Mouse (Mus musculus) bone marrow macrophage, adult 2 months (primary cell): Measurements from ENCODE around the gene Syt12. TPM values are rescaled to one million over a fixed set of nuclear protein-coding genes. Genes with fewer than 3 reads are reported as not detected.

Experiments used
- H3K27ac ChIP-seq: 2 replicates; pipeline ENCODE4 v1.5.1; 2012; ENCODE audit warnings: low read depth, low read length; ENCODE audit not compliant: insufficient read depth
- H3K4me1 ChIP-seq: 2 replicates; pipeline ENCODE4 v1.6.1; 2012; ENCODE audit warnings: low read length; ENCODE audit not compliant: control insufficient read depth, insufficient read depth
- H3K4me3 ChIP-seq: 2 replicates; pipeline ENCODE4 v1.5.1; 2012; ENCODE audit warnings: mild to moderate bottlenecking, low read length, moderate library complexity; ENCODE audit not compliant: insufficient read depth
- CTCF ChIP-seq: IDR thresholded peaks from 2 replicates; pipeline ENCODE4 v1.5.1; 2012; ENCODE audit warnings: low read depth, mild to moderate bottlenecking, low read length, moderate library complexity
- POLR2A ChIP-seq: IDR thresholded peaks from 2 replicates; pipeline ENCODE4 v1.6.1; 2012; ENCODE audit warnings: mild to moderate bottlenecking, low read depth, low read length, borderline replicate concordance
- polyA plus RNA-seq: library from polyadenylated mRNA; stranded (reverse); fragments of >200 nt; gene quantifications from 2 replicates; pipeline ENCODE4 v1.2.4, GENCODE M21; 2012; ENCODE audit not compliant: missing spikeins, insufficient read depth, insufficient read length

Syt12 gene
- polyA plus RNA-seq, 1 experiment: not detected

- peaks cover 2% of the 10 kb centered on the region; the same call in 1 of the 2 replicates for H3K4me1 ChIP-seq
- no peak overlapping the region for H3K27ac ChIP-seq
- TF ChIP-seq CTCF (no peak), POLR2A (no peak)
- no peak overlapping the region for H3K4me3 ChIP-seq
Observed at GRCm38 (mm10) chr19:4507746-4508145, 30.5 kb upstream of the Syt12 start.

DNA sequence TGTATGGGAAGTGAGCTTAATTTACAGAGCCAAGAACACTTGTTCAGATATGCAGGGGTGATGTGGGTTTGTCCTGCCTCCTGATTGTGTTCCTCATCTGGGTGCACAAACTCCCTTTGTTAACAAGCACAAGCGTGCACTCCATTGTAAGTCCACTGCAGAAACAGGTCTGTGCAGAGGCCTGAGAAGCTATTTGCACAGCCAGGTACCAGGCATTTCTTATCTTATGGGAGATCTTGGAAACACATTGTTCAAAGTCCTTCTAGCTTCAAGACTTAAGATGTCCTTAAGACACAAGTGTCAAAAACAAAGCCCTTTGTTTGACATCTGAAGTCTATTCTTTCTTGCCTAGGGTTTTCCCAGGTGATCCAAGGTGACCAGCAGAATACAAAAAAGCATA lies 27.6 kb upstream of the Syt12 start:
- TF ChIP-seq CTCF (no peak), POLR2A (no peak)
- no peak overlapping the region for H3K4me3 ChIP-seq
- H3K27ac ChIP-seq: no peak overlapping the region
- H3K4me1 ChIP-seq: no peaks in the 10 kb centered on the region

DNA sequence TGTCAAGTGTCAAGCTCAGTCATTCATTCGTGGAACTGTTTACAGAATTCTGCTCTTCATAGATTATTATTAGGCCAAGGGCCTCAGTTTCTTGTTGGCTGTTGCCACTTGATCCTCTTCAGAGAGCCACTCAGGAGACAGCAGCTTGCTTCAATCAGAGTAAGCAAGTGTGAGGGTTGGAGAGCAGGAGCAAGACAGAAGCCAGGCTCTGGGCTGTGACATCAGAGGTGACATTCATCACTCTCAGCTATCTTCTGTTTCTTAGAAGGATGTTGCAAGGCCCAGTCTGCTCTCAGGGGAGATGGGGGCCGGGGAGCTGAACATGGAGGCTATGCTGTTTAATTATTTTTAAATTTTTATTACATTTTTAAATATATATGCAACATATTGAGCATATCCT lies 25.5 kb upstream of the Syt12 start:
- H3K4me1 ChIP-seq: no peaks in the 10 kb centered on the region
- no peak overlapping the region for H3K4me3 ChIP-seq
- TF ChIP-seq POLR2A (no peak), CTCF (no peak)
- no peak overlapping the region for H3K27ac ChIP-seq

GRCm38 (mm10) chr19:4498062-4498933 lies 21.1 kb upstream of the Syt12 start, which contains the start of gene 2010003K11Rik:
2010003K11Rik (minus strand) TSS chr19:4498583.
- Histone ChIP-seq H3K4me3 (no peak within 1 kb of the TSS), H3K27ac (no peak within 1 kb of the TSS), H3K4me1 (no peaks in the 10 kb centered on the region; the same call in 1 of the 2 replicates)
- no peak for TF ChIP-seq CTCF
- no peak for TF ChIP-seq POLR2A

- Histone ChIP-seq H3K27ac (no peak overlapping the region), H3K4me3 (no peak overlapping the region), H3K4me1 (no peaks in the 10 kb centered on the region; the same call in 1 of the 2 replicates)
- TF ChIP-seq CTCF (peak; percentile 87), POLR2A (no peak)
Observed at GRCm38 (mm10) chr19:4497263-4497973, 20.2 kb upstream of the Syt12 start.

GRCm38 (mm10) chr19:4496535-4497262 lies 19.5 kb upstream of the Syt12 start:
- no peak overlapping the region for H3K27ac ChIP-seq
- H3K4me3 ChIP-seq: no peak overlapping the region
- no peak for TF ChIP-seq CTCF
- TF ChIP-seq POLR2A: no peak

GRCm38 (mm10) chr19:4495814-4496213 lies 18.6 kb upstream of the Syt12 start:
- Histone ChIP-seq H3K4me3 (no peak overlapping the region), H3K27ac (no peak overlapping the region), H3K4me1 (no peaks in the 10 kb centered on the region; the same call in 1 of the 2 replicates)
- no peak for TF ChIP-seq POLR2A
- TF ChIP-seq CTCF: no peak

More at GRCm38 (mm10) chr19:4496535-4497262, 19.5 kb upstream of the Syt12 start:
- H3K4me1 ChIP-seq: no peaks in the 10 kb centered on the region; the same call in 1 of the 2 replicates

DNA sequence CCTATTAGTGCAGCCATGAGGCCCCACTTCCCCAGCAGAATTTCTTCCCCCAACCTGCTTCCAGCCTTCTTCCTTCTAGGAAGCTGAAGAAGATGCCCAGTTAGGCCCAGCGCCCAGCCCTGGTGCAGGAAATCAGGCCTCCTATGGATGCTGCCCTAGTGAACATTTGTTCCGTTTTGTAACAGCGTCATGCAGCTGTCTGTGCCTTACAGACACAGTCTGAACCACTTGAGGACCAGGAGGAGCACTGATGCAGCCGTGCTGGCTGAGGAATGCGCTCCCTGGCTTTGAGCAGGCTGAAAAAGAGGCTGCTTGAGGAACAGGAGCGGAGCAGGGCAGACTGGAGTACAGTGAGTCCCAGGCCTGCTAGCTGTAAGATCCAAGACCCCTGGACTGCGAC lies 17.5 kb upstream of the Syt12 start:
- H3K27ac ChIP-seq: no peak overlapping the region
- no peak for TF ChIP-seq POLR2A
- TF ChIP-seq CTCF: no peak
- no peaks in the 10 kb centered on the region; the same call in 1 of the 2 replicates for H3K4me1 ChIP-seq

GRCm38 (mm10) chr19:4492526-4493296 lies 15.5 kb upstream of the Syt12 start:
- Histone ChIP-seq H3K27ac (no peak overlapping the region), H3K4me1 (no peaks in the 10 kb centered on the region; the same call in 1 of the 2 replicates), H3K4me3 (no peak overlapping the region)
- no peak for TF ChIP-seq CTCF

More for the DNA sequence above, 17.5 kb upstream of the Syt12 start:
- H3K4me3 ChIP-seq: no peak overlapping the region
